Mouse (Mus musculus) CD4-positive, CD25-positive, alpha-beta regulatory T cell, adult 4 months (primary cell): ENCODE results near the gene Vwa8. TPM values are rescaled to one million over a fixed set of nuclear protein-coding genes. Genes with fewer than 3 reads are reported as not detected.

Source experiments
- ATAC-seq: one replicate; pipeline ENCODE4 v1.8.0; 2017
- polyA plus RNA-seq, 2 experiments: library from polyadenylated mRNA; unstranded; fragments of 100-300 nt; shearing (Covaris generic); gene quantifications; one replicate each; pipeline ENCODE4 v1.2.1; 2017

The Vwa8 gene
- polyA plus RNA-seq, 2 experiments from 2014 or later: 6.0 to 6.2 TPM

DNA sequence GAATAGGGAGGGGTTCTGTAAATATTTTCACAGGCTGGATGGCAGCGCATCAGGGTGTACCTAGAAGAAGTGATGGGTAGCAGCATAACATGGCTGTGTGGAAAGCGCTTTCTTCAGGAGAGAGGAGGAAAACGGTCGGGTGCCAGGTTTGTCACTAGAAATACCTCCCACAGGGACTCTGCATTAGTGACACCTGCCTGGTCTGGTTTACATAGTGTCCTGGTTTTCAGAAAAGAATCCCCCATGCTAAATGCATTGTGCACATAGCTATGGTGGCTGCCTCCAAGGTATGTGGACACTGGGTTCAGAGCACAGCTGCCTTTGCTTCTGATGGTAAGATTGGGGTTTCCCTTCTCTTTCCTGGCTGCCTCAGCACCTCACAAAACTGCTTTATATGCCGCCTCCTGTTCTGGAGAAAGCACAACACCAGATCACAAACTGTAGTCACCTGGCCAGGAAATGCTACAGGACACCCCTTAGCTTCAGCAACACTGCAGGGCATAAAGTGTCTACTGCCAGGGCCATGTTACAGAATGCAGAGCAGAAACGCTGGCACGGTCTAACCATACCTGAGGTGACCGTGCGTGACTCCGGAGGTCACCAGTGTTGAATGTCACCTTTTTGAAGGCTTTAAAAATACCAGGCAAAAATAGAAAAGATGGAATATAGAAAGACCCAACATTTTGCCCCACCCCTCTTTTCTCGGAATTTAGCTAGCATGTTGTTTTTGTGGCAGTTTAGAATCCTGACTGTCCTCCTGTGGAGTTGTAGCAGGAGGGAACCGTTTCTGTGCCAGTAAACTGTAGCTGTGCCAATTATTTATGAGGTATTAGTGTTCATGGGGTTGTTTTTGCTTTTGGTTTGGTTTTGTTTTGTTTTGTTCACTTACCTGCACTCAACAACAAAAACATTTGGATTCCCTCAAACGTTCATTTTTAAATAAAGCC lies 295.7 kb downstream of the Vwa8 start:
- no peak for ATAC-seq

DNA sequence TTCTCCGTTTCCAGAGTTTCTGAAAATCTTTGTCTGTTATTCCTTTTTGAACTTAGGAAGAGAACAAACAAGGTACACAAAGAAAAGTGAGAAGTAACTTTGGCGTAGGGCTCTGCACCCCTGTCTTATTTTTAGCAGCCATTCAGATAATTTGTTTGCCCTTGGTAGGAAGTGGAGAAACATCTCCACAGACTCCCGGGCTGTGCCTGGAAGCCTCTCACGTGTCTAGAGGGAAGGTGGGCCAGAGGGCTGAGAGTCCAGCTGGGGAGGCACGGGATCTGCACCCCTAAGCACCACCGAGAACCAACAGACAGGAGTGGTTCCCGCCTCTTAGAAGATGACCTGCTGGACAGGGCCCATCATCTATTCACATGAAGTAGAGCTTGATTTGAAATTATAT lies 302.9 kb downstream of the Vwa8 start:
- no peak for ATAC-seq

DNA sequence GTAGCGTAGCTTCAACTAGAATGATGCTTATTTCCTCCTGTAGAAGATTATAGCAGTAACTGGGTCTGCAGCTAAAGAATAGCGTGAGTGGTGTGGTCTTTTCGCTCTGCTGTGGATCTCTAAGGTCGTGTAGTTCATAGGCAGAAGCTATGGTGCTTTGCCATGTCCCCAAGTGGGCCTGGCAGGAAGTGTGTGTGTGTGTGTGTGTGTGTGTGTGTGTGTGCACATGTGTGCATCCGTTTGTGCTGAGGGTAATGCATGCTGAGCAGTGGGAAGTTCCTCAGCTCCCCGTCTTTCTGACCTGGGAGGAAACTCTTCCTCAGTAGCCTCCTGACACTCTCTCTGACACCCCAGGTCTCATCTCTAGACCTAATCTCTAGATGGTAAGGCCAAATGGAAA lies 305.0 kb downstream of the Vwa8 start:
- peak; percentile 77 for ATAC-seq

DNA sequence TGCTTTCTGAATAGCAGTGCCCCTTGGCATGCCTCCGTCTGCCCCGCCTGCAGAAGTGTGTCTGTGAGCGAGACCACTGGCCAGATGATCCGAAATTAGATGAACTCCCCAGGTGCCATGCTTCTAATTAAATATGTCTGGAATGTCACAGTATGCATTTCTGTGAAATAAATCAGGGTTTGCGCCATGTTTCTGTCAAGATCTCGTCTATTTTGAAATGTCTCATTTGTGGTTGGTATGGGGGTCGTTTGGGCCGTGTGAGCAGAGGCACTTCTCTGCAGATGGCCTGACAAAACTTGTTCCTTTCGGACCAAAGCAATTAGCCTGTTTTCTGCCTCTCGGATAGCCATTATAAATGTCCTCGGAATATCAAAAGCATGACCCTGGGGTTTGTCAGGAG lies 306.1 kb downstream of the Vwa8 start:
- no peak for ATAC-seq

DNA sequence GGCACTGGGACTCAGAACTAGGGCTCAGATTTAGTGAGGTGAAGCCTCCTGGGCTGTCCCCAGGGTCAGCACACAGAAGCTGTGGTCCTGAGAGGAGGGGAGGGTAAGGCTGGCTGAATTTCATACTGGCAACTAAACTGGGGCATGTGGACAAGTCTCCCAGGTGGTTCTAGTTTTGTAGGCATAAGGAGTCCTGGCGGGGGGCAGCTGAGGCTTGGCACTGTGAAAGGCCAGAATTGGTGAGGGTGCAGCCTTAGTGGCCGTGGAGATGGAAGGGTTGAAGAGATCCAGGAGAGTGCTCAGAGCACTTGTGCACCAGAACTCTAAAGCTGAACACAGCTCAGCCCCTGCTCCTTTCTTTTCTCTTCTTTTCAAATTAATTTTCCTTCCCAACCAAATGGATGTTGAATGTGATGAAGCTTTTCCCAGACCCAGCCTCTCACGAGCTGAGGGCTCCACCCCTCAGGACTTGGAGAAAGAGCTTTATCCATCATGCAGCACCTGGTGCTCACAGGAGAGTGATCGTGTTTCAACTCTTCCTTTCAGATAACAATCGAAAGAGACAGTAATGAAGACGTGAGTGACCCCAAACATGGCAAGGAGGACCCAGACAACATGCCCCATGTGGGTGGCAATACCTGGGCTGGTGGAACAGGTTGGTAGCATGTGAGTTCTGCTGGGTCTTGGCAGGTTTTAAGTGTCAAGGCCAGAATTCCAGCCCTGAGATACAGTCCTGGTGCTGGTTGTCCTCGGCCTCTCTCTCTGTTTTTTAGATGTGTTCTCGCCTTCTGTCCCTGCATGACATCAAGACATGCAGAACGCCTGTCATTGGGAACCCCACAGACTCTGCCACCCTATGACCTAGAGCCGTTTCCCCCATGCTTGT lies 307.9 kb downstream of the Vwa8 start:
- no peak for ATAC-seq

DNA sequence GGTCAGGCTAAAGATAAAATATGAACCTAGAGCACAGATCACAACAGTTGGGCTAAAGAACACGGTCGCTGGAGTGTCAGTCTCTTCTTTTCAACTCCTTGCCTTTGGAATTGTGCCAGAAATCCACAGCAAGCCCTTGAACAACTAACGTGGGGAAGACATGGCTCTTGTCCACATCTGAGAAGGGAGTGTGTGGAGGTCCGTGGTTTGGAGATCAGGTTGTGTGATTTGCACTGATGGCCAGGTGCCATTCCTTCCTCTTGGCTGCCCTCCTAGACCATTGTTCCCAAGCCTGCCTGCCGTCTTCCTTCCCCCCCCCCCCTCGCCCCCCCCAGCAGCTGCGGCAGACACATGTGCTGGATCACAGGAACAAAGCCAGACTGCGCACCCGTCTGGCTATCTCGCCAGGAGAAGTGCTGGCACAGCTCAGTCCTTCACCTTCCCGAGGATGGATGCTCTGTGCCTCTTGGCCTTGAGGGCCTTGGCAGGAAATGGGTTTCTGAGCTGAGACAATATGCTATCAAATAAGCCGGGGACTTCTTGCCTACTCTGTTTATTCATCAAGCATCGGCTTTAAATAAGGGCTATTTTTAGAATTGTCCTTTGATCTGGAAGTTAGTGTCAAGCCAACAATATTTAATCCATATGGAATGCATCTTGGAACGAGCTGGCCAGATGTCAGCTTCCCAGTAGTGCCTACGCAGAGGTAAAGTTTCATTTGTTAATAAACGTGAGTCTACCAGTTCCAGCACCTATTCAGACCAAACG lies 308.8 kb downstream of the Vwa8 start:
- ATAC-seq: no peak

DNA sequence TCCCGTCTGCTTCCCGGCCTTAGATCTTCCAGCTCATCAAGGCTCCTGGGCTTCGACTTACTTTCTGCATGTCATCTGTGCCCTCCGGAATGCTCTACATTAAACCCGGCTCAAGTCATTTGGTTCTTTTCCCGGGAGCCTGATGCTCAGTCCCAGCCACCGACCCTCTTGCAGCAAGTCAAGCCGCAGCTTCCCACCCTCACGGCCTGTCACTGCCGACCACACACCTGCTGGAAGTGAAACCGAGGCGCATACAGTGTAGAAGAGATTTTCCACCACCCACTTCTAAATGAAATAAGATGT lies 309.3 kb downstream of the Vwa8 start:
- ATAC-seq: no peak

DNA sequence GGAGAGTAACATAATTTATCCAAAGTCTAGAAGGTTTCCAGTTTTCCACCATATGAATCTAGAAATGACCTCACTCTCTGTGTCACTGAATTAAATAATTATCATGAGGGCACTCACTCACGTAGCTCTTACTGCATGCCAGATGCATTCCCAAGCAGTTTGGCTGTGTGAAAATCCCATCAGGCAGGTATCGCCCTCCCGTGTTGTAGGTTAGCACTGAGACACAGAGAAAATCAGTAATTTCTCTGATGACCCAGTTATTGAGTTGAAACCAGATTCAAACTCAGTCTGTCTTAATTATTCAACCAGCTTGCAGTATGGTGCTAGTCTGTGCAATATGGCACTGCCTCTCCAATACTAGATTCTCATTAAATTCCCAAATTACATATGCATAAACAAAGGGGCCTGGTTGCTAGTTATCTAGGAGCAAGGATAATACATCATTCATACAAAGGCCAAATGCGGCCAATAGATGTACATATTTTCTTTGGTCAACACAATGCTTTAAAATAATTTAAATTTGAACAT lies 309.9 kb downstream of the Vwa8 start:
- ATAC-seq: no peak

DNA sequence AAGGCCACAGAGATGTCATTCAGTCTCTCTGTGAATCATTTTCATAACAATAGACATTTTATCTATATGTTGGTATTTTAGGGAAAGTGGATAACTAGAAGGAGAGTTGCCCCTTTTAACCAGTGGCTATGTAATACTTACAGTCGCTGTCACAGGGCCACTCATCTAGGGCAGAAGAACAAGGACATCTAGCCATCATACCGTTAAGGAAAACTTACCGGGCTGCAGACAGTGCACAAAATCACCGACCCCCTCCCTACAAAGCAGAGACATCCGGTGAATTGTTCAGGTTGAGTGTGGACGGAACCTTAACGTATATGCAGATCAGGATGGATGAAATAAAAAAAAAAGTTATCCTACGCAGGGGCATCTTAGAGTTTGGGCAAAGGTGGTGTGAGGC lies 310.6 kb downstream of the Vwa8 start:
- ATAC-seq: no peak

DNA sequence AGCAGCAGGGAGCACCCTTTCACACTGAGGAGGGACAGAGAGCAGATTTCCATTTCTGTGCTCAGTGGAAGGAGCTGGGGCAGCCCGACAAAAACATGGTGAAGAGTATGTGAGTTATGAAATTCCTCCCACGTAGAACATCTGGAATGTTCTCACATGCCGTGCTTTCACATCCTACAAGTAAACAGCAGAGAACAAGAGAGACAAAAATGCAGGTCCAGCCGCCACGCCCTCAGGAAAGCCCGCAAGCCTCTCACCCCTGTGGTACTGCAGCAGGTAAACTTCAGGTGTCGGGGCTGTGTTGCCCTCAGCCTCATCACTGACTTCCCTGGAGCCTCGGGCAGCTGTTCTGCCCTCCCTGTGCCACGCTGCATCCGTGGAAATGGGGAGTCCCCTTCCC lies 311.6 kb downstream of the Vwa8 start:
- no peak for ATAC-seq

DNA sequence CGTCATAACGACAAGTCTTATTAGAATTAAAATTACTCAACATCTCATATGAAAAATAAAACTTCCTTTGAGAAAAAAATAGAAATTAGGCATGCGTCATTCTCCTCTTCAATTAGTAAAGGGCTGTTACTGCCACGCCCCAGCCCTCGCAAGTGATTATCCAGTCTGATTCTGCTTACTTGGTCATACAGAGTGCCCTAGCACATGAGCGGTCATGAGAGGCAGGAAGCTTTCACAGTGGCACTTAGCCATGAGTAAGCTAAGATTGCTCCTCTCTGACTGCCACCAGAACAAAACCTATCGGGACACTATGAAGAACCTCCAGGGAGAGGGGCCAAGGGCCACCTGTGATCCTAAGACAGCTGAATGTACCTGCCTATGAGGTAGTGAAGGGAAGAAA lies 312.1 kb downstream of the Vwa8 start:
- ATAC-seq: no peak

DNA sequence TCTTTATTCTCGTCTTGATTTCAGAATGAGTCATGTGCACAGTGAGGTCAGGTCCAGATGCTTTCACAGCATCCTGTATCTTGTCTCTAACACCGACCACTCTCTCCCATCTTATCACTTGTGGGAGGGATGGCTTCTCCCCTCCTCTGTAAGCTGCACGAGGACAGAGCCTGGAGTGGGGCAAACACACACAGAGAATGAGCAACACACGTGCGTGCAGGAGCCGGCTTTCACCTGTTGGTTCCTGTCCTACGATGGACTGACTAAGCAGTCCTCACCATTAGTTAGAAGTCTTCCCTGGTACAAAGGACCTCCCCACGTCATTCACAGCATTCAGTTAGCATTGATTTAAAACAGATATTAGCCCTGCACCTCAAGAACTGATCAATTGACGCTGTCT lies 312.9 kb downstream of the Vwa8 start:
- ATAC-seq: no peak

DNA sequence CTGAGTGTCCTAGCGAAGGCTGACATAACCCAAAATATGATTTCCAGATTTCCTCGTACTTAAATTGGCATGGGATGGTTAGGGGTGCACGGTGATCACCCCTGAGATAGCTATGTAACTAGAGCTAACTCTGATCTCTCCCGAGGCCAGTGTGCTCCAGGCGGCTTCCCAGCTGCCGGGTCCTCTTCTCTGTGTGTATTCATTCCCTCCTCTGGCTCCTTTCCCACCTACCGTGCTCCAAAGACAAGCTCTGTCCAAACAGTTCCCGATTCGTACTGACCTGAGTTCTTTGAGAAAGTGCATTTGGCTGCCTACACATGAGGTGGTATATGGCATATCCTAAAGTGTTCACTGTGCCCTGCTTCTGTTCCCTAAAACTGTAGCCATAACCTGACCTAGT lies 313.8 kb downstream of the Vwa8 start:
- no peak for ATAC-seq

DNA sequence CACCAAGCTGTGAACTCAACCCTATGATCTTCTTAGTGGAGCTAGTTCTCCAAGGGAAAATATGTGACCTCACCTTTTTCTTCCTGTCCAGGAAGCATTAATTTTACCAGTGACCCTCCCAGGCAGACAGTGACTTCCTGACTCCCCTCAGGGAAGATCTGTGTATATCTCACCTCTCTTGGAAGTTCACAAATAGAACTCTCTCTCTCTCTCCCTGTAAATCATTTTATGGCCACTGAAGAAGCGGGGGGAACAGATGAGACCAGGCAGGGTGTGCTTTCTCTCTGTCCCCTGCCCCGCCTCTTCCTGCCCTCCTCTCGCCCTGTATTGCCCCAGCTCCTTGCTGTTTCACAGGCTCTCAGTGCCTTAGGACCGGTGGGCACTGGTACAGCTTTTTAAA lies 315.5 kb downstream of the Vwa8 start:
- no peak for ATAC-seq

DNA sequence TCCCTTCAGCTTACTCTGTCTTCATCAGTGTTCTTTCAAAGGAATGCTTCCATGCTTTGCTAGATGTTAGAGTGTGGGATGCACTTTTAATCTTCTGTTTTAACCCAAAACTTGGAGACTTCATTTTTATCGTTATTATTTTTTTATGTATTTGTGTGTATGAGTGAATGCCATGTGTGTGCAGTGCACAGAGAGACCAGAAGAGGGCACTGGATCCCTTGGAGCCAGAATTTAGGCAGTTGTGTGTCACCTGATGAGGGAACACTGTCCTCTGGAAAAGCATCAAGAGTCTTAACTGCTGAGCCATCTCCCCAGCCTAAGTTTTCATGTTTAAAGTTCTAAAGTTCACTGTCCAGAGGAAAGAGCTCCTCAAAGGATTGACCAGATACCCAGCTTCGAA lies 316.1 kb downstream of the Vwa8 start:
- no peak for ATAC-seq

DNA sequence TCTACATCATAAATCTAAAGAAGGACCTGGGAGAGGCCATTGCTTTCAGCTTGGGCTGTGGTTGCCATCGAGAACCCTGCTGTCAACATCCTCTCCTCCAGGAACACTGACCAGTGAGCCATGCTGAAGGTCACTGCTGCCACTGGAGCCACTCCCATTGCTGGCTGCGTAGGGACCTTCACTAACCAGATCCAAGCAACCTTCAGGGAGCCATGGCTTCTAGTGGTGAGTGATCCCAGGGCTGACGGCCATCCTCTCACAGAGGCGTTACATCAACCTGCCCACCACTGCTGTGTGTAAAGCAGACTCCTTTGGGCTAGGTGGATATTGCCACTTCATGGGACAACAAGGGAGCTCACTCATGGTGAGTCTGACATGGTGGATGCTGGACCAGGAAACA lies 325.7 kb downstream of the Vwa8 start:
- ATAC-seq: no peak

DNA sequence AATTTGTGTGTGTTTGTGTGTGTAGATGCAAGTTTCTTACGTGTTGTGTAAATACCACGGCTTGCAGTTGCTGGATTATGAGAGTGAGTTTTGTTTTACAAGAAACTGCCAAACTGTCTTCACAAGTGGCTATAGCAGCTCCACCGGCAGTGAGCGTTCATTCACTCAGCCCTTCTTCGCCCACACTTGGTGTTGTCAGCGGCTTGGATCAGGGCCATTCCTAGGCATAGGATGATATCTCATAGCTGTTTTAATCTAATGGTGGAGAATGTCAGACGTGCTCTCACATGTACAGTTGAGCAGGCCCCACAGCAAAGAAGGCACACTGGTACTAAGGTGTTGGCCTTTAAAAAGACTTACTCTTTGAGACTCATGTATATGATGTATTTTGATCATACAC lies 328.9 kb downstream of the Vwa8 start:
- no peak for ATAC-seq

DNA sequence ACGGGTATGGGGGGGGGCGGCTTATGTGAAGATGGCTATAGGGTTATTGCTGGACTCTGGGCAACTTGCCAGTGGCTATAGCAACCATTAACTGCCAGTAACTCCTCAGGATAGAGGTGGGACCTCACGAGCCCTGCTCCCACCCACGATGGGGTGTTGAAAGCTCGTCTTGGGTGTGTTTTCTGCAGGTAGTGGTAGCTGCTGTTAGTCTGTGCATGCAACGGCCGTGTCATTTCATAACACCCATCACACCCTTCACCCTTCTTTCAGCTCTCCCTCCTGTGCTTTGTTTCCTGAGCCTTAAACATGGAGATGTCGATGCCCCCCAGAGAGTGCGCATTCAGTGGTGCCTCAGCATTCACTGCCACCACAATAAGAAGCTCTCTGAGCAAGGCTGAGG lies 329.4 kb downstream of the Vwa8 start:
- no peak for ATAC-seq

DNA sequence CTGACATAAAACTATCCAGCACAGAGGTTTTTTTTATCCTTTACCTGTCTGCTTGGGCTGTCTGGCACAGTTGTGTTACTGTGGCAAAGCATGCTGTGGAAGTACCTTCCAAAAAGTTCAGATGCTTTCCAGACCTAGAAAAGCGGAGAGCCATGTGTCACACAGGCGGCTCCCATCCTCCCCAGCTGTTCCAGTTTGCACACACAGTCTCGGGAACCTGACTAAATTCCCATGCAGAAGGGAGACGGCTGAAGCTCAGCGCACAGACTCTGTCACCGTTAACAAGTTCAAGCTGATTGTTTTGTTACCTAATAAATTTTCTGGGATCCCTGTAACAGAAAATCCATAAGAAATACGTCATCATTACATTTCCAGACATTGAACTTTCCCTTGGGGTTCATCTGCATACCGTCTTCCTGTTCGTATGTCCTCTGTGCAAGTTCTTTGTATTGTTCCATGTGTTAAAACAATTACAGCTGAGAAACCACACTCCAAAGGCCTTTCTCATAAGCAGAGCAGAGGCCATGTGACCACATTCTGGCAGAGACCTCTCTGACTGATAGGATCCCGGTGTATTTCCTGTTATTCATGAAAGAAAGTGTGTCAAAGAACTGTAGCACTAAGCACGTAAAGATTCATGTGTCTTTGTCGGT lies 331.4 kb downstream of the Vwa8 start:
- ATAC-seq: peak; percentile 73

DNA sequence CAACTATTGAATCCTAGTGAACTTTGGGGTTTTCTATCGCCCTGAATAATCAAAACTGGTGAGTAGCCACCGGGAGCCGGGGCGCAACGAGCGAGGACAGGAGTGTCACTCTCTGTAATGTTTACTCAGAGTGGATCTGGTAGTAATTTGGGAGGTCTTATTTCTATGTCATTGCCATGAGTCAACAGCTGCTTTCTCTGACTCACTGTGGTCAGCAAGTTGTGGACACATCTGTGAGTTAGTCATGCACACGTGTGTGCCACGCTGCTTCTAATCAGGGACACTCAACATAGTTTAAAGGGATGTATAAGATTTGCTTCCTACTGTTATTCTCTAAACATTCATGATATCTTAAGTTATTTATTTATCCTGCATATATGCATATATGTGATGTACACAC lies 332.9 kb downstream of the Vwa8 start:
- no peak for ATAC-seq

DNA sequence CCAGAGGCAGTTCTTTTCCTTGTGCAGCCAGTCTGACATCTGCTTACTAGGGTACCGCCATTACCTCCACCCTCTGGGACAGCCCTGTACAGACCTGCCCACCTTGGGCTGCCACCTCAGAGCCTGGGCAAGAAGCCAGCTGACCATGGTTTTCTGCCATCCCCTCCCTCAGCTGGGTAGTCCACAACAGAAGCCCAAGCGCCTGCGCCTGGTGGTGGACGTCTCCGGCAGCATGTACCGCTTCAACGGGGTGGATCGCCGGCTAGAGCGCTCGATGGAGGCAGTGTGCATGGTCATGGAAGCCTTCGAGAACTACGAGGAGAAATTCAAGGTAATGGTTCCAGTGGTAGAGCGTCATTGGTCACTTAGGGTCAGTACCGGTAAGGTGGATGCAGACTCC lies 333.9 kb downstream of the Vwa8 start:
- ATAC-seq: no peak

DNA sequence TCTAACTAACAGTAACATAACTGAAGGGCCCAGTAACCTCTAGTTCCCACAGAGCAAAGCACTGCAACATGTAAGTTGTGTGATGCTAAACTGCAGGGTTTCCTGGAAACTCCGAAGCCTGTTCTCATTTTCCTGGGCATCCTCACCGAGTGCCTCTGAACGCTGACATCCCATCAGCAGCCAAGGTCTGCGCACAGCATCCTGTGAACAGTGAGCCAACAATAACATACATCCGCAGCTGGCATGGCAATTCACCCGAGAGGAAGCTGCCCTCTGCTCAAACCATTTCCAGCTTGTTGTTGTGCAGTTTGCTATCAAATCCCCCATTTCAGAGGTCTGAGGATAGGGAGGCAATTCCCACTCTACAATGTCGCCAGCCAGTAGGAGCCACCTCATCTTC lies 334.4 kb downstream of the Vwa8 start:
- no peak for ATAC-seq
